Mouse (Mus musculus) intestine, postnatal 0 days (tissue): ENCODE measurements around the gene Acsl5. TPM values are rescaled to one million over a fixed set of nuclear protein-coding genes. Genes with fewer than 3 reads are reported as not detected.

Source experiments
- ATAC-seq: fragments of 200-750 bp; cut with Nextera tagmentation; 2 replicates; pipeline ENCODE4 v1.8.0; 2017; ENCODE audit warnings: mild to moderate bottlenecking, moderate TSS enrichment, moderate library complexity
- H3K27ac ChIP-seq: fragments of 300-500 bp; sonication (generic); 2 replicates; pipeline ENCODE4 v1.5.1; 2014; ENCODE audit warnings: mild to moderate bottlenecking, low read depth, low read length, moderate library complexity
- H3K27me3 ChIP-seq: fragments of 300-500 bp; sonication (generic); replicated peaks from 2 replicates; pipeline ENCODE4 v1.6.1; 2014; ENCODE audit warnings: low read length, mixed read lengths; ENCODE audit not compliant: control insufficient read depth, insufficient read depth
- H3K36me3 ChIP-seq: fragments of 300-500 bp; sonication (generic); 2 replicates; pipeline ENCODE4 v1.6.1; 2014; ENCODE audit warnings: mild to moderate bottlenecking, moderate library complexity; ENCODE audit not compliant: control insufficient read depth, insufficient read depth
- H3K4me1 ChIP-seq: fragments of 300-500 bp; sonication (generic); replicated peaks from 2 replicates; pipeline ENCODE4 v1.6.1; 2014; ENCODE audit warnings: antibody characterized with exemption, low read length, mixed read lengths; ENCODE audit not compliant: control insufficient read depth, insufficient read depth
- H3K4me2 ChIP-seq: fragments of 300-500 bp; sonication (generic); replicated peaks from 2 replicates; pipeline ENCODE4 v1.6.1; 2014; ENCODE audit warnings: low read depth, mild to moderate bottlenecking, moderate library complexity
- H3K4me3 ChIP-seq: fragments of 300-500 bp; sonication (generic); 2 replicates; pipeline ENCODE4 v1.5.1; 2014; ENCODE audit warnings: low read depth, low read length
- H3K9ac ChIP-seq: fragments of 300-500 bp; sonication (generic); 2 replicates; pipeline ENCODE4 v1.6.1; 2014; ENCODE audit warnings: mild to moderate bottlenecking, low read depth, low read length
- H3K9me3 ChIP-seq: fragments of 300-500 bp; sonication (generic); 2 replicates; pipeline ENCODE4 v1.6.1; 2016; ENCODE audit warnings: mixed run types; ENCODE audit not compliant: control insufficient read depth
- CTCF ChIP-seq: sonication (generic); IDR thresholded peaks from 2 replicates; pipeline ENCODE4 v1.5.1; 2016; ENCODE audit warnings: low read depth, mild to moderate bottlenecking, control low read depth, antibody characterized with exemption, moderate library complexity
- WGBS: fragments of 180-500 bp; shearing (Covaris S2); extraction: QIAGEN DNeasy Blood & Tissue Kit; methylation state at CpG from one replicate; pipeline ENCODE4 v1.1.7; 2014; 5-methylcytosine and 5-hydroxymethylcytosine counted together
- polyA plus RNA-seq: library from polyadenylated mRNA; unstranded; fragments of >200 nt; fragmentation: Nextera tagmentation; extraction: Ambion mirVana; gene quantifications from 2 replicates; pipeline ENCODE4 v1.2.1, GENCODE M21; 2015

Gene Acsl5
- polyA plus RNA-seq, 1 experiment from 2014 or later, result 1,862 TPM

DNA sequence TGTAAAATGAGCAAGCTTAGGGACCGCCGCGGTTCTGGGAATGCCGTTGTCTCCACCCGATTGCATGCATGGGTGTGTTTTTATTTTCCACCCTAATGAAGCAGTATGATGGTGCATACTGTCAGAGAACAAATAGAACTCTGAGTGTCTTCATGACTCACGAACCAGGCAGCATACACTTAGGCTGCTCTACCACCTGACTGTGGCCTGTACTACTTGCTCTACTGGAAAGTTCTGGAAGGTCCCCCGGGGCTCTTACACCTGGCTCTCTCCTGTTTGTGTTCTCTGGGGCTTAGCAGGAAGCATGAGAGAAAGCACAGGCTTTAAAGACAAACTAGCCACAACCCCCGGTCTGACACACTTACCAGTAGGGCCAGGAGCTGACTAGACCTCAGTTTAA, 32.4 kb upstream of the Acsl5 start:
- WGBS, result 68% methylated on average over 8 of the region's 8 CpGs
- Histone ChIP-seq H3K9ac (0 out of 2 replicates have a peak overlapping the region, but pooled peaks have one; percentile 18), H3K27me3 (no peaks in the 10 kb centered on the region), H3K36me3 (no peaks in the 10 kb centered on the region), H3K4me2 (no peak overlapping the region), H3K27ac (no peak overlapping the region), H3K9me3 (no peaks in the 10 kb centered on the region), H3K4me3 (no peak overlapping the region), H3K4me1 (no peaks in the 10 kb centered on the region)
- no peak for TF ChIP-seq CTCF
- no peak for ATAC-seq

DNA sequence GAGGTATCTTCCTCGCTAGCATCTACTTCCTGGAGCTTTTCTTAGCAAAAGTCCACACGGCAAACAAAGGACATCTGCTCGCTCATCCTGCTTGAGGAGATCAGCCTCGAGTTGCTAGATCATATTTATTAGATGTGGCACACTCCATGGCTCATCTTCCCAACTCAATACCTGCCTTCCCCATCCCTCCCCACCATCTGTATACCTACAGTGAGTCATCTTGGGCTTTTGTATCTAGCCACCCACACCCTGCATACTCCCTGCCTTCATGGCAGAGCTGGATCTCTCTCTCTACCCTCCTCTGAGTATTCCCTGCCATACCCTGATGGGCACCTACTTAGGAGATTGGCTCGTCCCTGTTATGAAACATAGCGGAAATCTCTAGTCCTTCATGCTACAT, 30.5 kb upstream of the Acsl5 start:
- 75% methylated on average over 6 of the region's 6 CpGs for WGBS
- H3K36me3 ChIP-seq, result no peaks in the 10 kb centered on the region
- H3K9me3 ChIP-seq, result no peaks in the 10 kb centered on the region
- no peak for TF ChIP-seq CTCF
- H3K4me2 ChIP-seq, result no peak overlapping the region
- no peak overlapping the region for H3K9ac ChIP-seq
- no peak for ATAC-seq
- no peak overlapping the region for H3K4me3 ChIP-seq
- H3K27ac ChIP-seq, result no peak overlapping the region
- H3K4me1 ChIP-seq, result no peaks in the 10 kb centered on the region
- no peaks in the 10 kb centered on the region for H3K27me3 ChIP-seq

DNA sequence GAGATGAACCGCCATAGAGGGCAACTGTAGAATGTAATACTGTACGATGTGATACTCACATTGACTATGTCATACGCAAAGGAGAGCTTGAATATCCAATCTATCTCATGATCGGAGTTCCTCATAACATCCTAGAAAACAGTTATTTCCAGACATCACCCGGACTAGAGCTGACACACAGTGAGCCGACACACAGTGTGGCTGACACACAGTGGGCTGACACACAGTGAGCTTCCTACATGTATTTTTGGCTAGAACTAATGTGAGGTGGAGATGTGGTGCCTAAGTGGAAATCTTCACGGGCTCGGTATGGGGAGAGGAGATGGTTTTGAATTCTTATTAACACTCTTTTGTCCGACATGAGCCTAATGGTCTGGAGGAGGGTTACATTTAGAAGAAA, 29.5 kb upstream of the Acsl5 start:
- Histone ChIP-seq H3K4me1 (no peaks in the 10 kb centered on the region), H3K36me3 (no peaks in the 10 kb centered on the region), H3K4me3 (no peak overlapping the region), H3K27ac (no peak overlapping the region), H3K9ac (no peak overlapping the region), H3K4me2 (no peak overlapping the region), H3K9me3 (no peaks in the 10 kb centered on the region), H3K27me3 (no peaks in the 10 kb centered on the region)
- 91% methylated on average over 9 of the region's 9 CpGs for WGBS
- no peak for TF ChIP-seq CTCF
- ATAC-seq, result no peak

DNA sequence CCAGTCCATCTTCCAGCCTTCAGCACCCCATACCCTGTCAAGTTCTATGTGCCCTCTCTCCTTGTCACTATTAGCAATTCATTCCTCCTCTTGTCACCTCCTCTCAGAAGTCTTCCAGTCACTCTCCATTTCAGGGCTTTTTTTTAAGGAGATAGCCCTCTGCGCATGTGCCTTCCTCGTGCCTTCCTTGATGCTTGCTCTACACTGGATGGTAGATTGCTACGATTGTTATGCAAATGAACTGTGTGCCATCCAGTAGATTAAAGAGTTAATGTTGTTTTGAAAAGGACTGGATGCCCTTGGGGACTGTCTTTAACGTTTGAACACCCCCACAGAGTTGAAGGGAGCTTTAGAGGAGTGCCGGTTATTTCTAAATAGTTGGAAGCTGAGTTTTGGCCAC, 25.1 kb upstream of the Acsl5 start:
- no peak overlapping the region for H3K9ac ChIP-seq
- H3K4me1 ChIP-seq, result no peaks in the 10 kb centered on the region
- no peak for ATAC-seq
- no peaks in the 10 kb centered on the region for H3K36me3 ChIP-seq
- no peaks in the 10 kb centered on the region for H3K27me3 ChIP-seq
- H3K27ac ChIP-seq, result no peak overlapping the region
- no peak overlapping the region for H3K4me3 ChIP-seq
- H3K4me2 ChIP-seq, result no peak overlapping the region
- WGBS, result 79% methylated on average over 5 of the region's 5 CpGs
- no peak for TF ChIP-seq CTCF
- no peaks in the 10 kb centered on the region for H3K9me3 ChIP-seq

DNA sequence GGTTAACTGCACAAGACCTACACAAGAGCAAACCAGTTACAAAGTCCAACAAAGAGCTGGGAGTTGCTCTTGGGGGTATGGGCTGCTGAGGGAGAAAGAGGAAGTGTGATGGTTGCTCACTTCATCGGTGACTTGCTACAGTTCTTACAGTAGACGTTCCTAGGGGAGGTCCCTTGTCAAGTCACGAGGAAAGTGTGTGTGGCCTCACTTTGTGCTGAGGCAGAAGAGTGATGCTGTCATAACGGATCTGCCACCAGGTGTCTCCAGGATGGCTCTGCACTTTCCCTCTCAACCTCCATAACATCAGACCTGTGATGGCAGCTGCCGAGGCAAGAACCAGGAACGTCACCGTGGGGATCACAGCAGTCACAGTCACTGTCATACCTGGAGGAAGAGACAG, 24.6 kb upstream of the Acsl5 start:
- Histone ChIP-seq H3K27me3 (no peaks in the 10 kb centered on the region), H3K36me3 (no peaks in the 10 kb centered on the region), H3K9ac (no peak overlapping the region), H3K4me1 (no peaks in the 10 kb centered on the region), H3K9me3 (no peaks in the 10 kb centered on the region), H3K27ac (no peak overlapping the region), H3K4me3 (no peak overlapping the region), H3K4me2 (no peak overlapping the region)
- no peak for ATAC-seq
- TF ChIP-seq CTCF, result peak; percentile 53
- WGBS, result 80% methylated on average over 7 of the region's 7 CpGs

DNA sequence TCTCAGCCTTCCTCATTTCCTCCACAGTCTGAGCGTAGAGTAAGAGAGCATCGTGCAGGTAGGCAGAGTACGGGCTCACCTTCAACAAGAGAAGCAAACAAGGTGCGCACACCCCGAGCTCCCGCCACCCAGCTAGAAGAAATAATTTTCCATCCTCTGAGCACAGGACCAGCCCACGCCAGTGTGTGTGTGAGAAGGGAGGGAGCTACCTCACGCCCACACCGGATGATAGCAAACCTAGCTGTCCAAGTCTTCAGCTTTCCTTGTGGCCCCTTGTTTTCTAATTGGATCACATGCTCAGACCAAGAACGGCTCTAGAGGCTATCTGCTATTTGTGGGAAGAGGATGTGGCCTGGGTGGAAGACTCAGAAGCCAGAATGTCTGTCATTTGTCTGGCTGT, 20.7 kb upstream of the Acsl5 start:
- Histone ChIP-seq H3K9ac (no peak overlapping the region), H3K27ac (peak overlapping the region; percentile 66), H3K4me2 (no peak overlapping the region), H3K4me3 (no peak overlapping the region), H3K9me3 (no peaks in the 10 kb centered on the region), H3K4me1 (no peaks in the 10 kb centered on the region), H3K27me3 (no peaks in the 10 kb centered on the region), H3K36me3 (no peaks in the 10 kb centered on the region)
- no peak for ATAC-seq
- WGBS, result 60% methylated on average over 10 of the region's 10 CpGs
- TF ChIP-seq CTCF, result no peak

DNA sequence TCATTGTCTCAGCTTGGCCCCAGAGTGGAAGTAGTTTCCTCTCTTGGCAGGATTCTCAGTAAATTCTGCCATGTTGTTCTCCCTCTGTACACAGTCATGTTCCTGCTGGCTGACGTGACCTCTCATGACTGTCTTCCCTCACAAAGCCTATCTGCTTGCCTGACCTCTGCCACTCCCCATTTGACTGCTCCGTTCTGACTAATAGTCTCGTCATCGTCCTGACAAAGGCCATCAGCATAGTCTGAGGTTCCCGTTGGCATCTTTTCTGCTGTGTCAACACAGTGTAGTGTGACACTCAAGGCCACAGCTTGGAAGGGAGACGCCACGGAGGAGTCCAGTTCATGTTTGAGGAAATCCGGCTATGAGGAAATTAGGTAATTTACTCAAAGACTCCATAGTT, 19.6 kb upstream of the Acsl5 start:
- Histone ChIP-seq H3K9ac (no peak overlapping the region), H3K36me3 (no peaks in the 10 kb centered on the region), H3K4me1 (no peaks in the 10 kb centered on the region), H3K4me2 (no peak overlapping the region), H3K9me3 (no peaks in the 10 kb centered on the region), H3K27me3 (no peaks in the 10 kb centered on the region), H3K27ac (peak overlapping the region; percentile 68), H3K4me3 (no peak overlapping the region)
- TF ChIP-seq CTCF, result no peak
- ATAC-seq, result peak; percentile 94
- 16% methylated on average over 8 of the region's 8 CpGs for WGBS
